In the genomic region with DNA sequence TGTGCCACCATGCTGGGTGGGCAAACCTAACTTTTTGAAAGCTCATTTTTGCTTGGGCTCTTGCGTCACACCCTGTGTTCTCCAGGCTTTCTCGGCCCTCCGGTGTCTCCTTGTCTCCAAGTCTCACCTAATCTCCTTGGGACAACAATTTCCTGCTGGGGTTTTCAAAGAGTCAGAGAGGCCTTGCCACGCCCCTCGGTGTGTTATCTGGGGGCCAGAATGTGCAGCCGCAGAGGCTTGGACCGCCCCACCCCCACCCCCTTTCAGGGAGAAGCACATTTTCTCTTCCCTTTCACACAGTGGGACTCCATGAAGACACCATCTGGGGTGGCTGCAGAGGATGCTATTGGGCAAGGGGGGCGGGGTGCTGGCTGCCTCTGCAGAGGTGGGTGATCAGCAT, we compare ENCODE assay signal across 9 mouse cellular contexts.
DNase-seq lines count a peak whose midpoint lies in the region; ATAC-seq lines count a peak whose summit lies in the region.
"Had no signal": no experiment of that assay in that cellular context is flagged by ENCODE, and none has a peak within 500 bp of the region (broad histone marks: within the 10 kb centered on the region; RNA-seq: fewer than 3 reads in every experiment).

No protein-coding gene starts in this region.

- H3K4me3 ChIP-seq in forebrain, embryonic 10.5 days: 0 out of 2 replicates have a peak overlapping the region, but pooled peaks have one; percentile 7
- H3K4me3 ChIP-seq in forebrain, embryonic 15.5 days: no peak overlapping the region
- H3K4me3 ChIP-seq in embryonic facial prominence, embryonic 12.5 days: no peak overlapping the region
- H3K4me3 ChIP-seq: neural tube, embryonic 15.5 days had no signal

- H3K9me3 ChIP-seq in forebrain, embryonic 10.5 days: no peaks in the 10 kb centered on the region
- no peaks in the 10 kb centered on the region for H3K9me3 ChIP-seq in forebrain, embryonic 15.5 days
- H3K9me3 ChIP-seq in embryonic facial prominence, embryonic 12.5 days: no peaks in the 10 kb centered on the region
- H3K9me3 ChIP-seq: neural tube, embryonic 15.5 days had no signal

- WGBS in forebrain, embryonic 10.5 days: 7% methylated on average over 8 of the region's 8 CpGs
- WGBS in forebrain, embryonic 15.5 days: 11% methylated on average over 8 of the region's 8 CpGs
- 15% methylated on average over 8 of the region's 8 CpGs for WGBS in embryonic facial prominence, embryonic 12.5 days

- peak; percentile 53 for DNase-seq in forebrain, embryonic 10.5 days (ENCODE audit: extremely low spot score, low spot score)
- DNase-seq in 416B (ENCODE audit: low read depth) (peak; percentile 85), liver (peak; percentile 98)
- DNase-seq in left cerebral cortex, postnatal 25 days (ENCODE audit: low spot score in 2 of 2): no peak
- no peak for DNase-seq in right cerebral cortex, postnatal 14 days
- no peak for DNase-seq in thymus, postnatal 25 days

- peaks cover 35% of the 10 kb centered on the region for H3K4me1 ChIP-seq in forebrain, embryonic 10.5 days
- H3K4me1 ChIP-seq in forebrain, embryonic 15.5 days: 0 out of 2 replicates have a peak, but pooled peaks cover 5% of the 10 kb centered on the region
- peaks cover 13% of the 10 kb centered on the region for H3K4me1 ChIP-seq in embryonic facial prominence, embryonic 12.5 days

- no peak overlapping the region for H3K4me2 ChIP-seq in forebrain, embryonic 15.5 days (replicated peaks)
- no peak overlapping the region for H3K4me2 ChIP-seq in embryonic facial prominence, embryonic 12.5 days (replicated peaks)
- H3K4me2 ChIP-seq: neural tube, embryonic 15.5 days had no signal

- H3K9ac ChIP-seq in forebrain, embryonic 15.5 days (replicated peaks): no peak overlapping the region
- H3K9ac ChIP-seq in embryonic facial prominence, embryonic 12.5 days: no peak overlapping the region
- H3K9ac ChIP-seq: neural tube, embryonic 15.5 days had no signal

- no peaks in the 10 kb centered on the region; the same call in 1 of the 2 replicates for H3K27me3 ChIP-seq in forebrain, embryonic 10.5 days (ENCODE audit: poor library complexity, severe bottlenecking)
- no peaks in the 10 kb centered on the region for H3K27me3 ChIP-seq in forebrain, embryonic 15.5 days
- H3K27me3 ChIP-seq in embryonic facial prominence, embryonic 12.5 days: no peaks in the 10 kb centered on the region
- H3K27me3 ChIP-seq: neural tube, embryonic 15.5 days had no signal

- H3K36me3 ChIP-seq in forebrain, embryonic 10.5 days (replicated peaks): no peaks in the 10 kb centered on the region
- H3K36me3 ChIP-seq in forebrain, embryonic 15.5 days: no peaks in the 10 kb centered on the region
- no peaks in the 10 kb centered on the region for H3K36me3 ChIP-seq in embryonic facial prominence, embryonic 12.5 days
- H3K36me3 ChIP-seq: neural tube, embryonic 15.5 days had no signal

- peak overlapping the region; percentile 35 for H3K27ac ChIP-seq in forebrain, embryonic 10.5 days
- H3K27ac ChIP-seq in forebrain, embryonic 15.5 days (replicated peaks): no peak overlapping the region
- H3K27ac ChIP-seq in embryonic facial prominence, embryonic 12.5 days: peak overlapping the region; percentile 60; the same call in 1 of the 2 replicates
- H3K27ac ChIP-seq: neural tube, embryonic 15.5 days had no signal

- ATAC-seq in forebrain, embryonic 15.5 days (replicated peaks): no peak
- ATAC-seq in embryonic facial prominence, embryonic 12.5 days (ENCODE audit: insufficient number of reproducible peaks, insufficient read depth, low FRiP score, low TSS enrichment): no peak

- intact Hi-C loops in left cerebral cortex, postnatal 25 days (cut with DNase I): no loop called here

Comparison
In these comparisons a context has a peak if more than half of its experiments do, and no peak if none do; other contexts are left out.
1. DNase-seq: peak in forebrain, embryonic 10.5 days (single experiment), 416B (single experiment) and liver (single experiment); none in left cerebral cortex, postnatal 25 days (0 of 2), right cerebral cortex, postnatal 14 days (single experiment) and thymus, postnatal 25 days (single experiment).